Mouse (Mus musculus): ENCODE data around the gene Mtmr2. TPM values are rescaled to one million over a fixed set of nuclear protein-coding genes. Genes with fewer than 3 reads are reported as not detected.
"Not testable (repeated sequence)": the region's sequence is repeated elsewhere in the genome, so short reads cannot be mapped to it uniquely, and the experiment has no call there.

The Mtmr2 gene
- total RNA-seq (2021) = 10 to 100 TPM; 23.3 to 25.3 TPM

DNA sequence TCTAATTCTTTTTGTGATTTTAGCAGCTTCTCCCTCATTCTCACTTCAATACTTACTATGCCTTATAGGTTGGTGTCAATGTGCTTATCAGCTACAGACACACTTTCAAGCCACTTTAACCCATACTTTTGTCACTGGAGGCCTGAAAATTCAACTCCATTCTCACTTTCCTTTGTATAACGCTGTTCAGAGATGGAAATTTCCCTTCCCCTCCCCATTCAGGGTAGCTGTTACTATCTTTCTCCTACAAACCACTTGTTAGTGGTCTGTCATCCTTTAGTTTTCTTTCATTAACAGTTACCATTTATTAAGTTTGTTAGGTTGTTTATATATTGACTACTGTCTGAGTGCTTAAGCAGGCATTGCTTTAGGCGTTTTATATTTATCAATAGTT is at the start of gene Mtmr2:
Gene Mtmr2, plus strand, starts transcription at position 7 of the 394 bp plus-strand sequence.
- DNase-seq (ENCODE audit: low spot score) = no peak
- intact Hi-C loops (cut with DNase I) = loop anchor here (1.0 kb wide), 1 partner anchor 32 kb away; no protein-coding TSS in a partner anchor

DNA sequence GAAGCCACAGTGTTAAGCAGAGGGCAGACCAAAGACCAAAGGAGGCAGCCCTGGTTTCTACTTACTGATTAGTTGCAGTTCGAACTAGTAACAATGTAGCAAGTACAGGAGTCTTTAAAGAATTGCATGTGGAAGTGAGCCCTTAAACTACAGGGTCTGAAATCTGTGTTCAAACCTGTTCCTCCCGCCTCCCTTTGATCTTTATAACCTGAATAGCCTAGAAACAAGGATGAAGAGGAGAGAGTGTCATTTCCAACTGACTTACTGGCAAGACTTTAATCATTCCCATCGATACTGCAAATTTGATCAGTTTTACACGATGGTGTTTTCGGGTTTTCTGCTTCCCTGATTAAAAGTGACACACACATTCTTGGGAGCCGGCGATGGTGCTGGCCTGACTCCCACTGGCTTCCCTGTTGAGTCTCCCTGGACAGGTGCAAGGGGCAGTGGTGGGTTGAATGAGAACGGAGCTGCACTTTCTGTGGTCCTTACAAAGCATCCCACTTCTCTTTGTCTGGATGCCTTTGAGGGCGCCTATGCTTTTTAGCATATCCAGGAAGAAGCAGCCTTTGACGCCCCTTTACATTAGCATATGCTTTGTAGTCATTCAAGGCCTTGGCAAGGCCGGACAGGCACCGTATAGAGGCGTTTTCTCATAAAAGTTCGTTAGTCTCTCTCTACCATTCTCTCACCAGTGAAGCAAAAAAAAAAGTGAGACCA is 49.0 kb upstream of the Mtmr2 start:
- no peak for DNase-seq (ENCODE audit: low spot score)
- intact Hi-C loops (cut with DNase I) = no loop called here

DNA sequence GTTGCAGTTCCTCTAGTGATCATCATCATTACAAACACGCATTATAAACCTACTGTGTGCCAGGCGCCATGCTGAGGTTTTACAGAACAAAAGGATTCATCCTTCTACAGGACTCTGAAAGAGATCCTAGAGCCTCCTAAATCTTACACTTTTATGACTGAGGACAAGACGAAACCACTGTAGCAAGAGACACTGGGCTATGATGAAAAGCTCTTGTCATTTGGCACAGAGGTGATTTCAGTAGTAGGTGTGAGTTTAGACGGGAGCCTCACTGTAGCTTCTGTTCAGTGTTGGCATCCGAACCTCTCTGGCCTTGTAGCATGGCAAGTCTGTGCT is 48.5 kb upstream of the Mtmr2 start:
- DNase-seq (ENCODE audit: low spot score) = no peak
- intact Hi-C loops (cut with DNase I) = no loop called here

DNA sequence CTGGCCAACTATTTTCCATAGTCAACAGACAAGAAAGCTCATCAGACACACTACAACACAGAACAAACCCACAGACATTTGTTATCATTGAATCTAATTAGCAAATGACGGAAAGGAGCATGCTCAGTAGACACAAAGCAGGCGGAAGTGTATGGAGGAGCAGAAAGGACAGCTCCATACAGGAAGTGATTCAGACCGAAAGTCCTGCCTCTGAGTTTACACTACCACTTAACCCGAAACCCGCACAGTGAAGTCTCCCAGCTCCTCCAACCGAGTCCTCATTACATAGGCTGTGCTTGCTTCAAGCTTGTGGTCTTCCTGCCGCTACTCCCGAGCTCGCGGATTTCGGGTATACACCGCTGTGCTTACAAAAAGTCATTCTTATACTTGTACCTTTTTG is 46.4 kb upstream of the Mtmr2 start:
- intact Hi-C loops (cut with DNase I) = no loop called here
- DNase-seq (ENCODE audit: low spot score) = no peak

DNA sequence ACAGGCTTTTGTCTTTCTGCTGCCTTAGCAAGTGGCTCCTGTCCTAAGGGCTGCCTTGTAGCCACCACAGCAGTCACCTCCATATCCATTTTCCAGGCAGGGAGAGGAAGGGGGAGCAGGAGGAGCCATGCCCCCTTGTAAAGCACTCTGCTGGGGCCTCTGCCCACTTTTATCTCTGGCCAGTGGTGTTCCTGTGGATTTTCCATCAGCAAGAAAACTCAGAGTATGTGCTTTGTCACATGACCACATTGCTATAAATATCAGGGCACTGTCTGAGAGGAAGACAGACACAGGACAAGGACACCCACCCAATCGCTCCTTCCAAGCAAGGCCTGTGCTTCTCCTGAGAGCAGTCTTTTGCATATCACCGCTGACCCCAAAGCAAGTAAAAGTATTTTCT is 45.1 kb upstream of the Mtmr2 start:
- no peak for DNase-seq (ENCODE audit: low spot score)
- intact Hi-C loops (cut with DNase I) = no loop called here

DNA sequence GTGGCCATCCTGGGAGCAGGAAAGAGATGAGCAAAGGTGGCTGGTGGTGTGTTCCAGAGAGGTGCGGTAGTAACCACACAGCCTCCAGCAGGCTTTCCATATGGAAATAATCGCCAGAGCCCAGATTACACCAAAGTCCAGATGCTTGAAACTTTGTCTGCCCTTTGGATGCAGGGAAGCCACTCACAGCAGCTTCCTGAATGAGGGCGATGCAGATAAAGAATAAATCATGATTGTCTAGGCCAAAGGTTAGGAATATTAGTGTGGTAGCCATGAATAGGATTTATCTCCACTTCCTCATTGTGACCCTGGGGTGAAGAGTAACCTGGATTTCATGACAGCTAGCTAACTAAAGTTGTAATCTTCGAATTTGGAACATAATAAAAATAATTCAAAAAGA is 43.3 kb upstream of the Mtmr2 start:
- intact Hi-C loops (cut with DNase I) = no loop called here
- DNase-seq (ENCODE audit: low spot score) = no peak

DNA sequence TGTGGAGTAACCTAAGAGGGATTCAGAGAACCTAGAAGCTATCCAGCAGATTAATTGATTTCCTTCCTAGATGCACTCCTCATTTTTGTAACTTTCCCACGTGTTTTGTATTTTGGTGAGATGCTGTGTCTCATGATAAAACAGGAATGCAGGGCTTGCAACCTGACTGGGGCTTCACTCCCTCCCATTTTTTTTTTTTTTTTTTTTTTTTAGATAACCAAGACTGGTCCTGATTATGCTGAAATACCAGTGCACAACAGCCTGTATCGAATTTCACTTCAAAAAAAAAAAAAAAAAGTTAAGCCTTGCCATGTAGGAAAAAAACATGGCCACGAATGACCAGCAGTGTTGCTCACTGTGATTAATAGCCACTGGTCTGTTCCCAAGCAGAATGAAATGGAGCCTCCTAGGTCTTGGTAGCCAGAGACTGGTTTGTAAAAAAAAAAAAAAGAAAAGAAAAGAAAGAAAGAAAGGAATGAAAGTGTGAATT is 41.1 kb upstream of the Mtmr2 start:
- DNase-seq (ENCODE audit: low spot score) = no peak
- intact Hi-C loops (cut with DNase I) = no loop called here

DNA sequence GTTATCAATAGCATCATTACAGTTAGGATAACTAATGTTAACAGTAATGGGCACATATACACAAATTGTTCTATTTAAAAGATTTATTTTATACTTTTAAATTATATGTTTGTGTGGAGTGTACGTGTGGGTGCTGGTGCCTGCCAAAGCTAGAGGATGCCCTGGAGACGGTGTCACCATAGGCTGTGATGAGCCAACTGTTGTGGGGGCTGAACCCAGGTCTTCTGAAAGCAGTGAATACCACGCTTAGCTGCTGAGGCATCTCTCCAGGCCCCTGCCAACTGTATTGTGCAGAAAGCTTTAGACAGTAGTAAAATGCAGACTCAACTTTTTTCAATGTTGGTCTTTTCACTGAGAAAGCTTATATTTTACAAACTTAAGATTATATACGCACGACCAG is 38.8 kb upstream of the Mtmr2 start:
- intact Hi-C loops (cut with DNase I) = no loop called here
- no peak for DNase-seq (ENCODE audit: low spot score)

DNA sequence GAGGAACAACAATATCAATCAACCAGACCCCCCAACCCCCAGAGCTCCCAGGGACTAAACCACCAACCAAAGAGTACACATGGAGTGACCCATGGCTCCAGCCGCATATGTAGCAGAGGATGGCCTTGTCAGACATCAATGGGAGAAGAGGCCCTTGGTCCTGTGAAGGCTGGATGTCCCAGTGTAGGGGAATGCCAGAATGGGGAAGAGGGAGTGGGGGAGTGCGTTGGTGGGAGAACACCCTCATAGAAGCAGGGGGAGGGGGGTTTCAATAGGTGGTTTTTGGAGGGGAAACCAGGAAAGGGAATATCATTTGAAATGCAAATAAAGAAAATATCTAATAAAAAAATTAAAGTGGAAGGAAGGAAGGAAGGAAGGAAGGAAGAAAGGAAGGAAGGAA is 32.3 kb upstream of the Mtmr2 start:
- intact Hi-C loops (cut with DNase I) = loop anchor here (1.0 to 5.0 kb wide), 4 partner anchors 32 to 485 kb away; partner anchors contain the start of genes Maml2 and Mtmr2
- DNase-seq (ENCODE audit: low spot score) = not testable (repeated sequence)

DNA sequence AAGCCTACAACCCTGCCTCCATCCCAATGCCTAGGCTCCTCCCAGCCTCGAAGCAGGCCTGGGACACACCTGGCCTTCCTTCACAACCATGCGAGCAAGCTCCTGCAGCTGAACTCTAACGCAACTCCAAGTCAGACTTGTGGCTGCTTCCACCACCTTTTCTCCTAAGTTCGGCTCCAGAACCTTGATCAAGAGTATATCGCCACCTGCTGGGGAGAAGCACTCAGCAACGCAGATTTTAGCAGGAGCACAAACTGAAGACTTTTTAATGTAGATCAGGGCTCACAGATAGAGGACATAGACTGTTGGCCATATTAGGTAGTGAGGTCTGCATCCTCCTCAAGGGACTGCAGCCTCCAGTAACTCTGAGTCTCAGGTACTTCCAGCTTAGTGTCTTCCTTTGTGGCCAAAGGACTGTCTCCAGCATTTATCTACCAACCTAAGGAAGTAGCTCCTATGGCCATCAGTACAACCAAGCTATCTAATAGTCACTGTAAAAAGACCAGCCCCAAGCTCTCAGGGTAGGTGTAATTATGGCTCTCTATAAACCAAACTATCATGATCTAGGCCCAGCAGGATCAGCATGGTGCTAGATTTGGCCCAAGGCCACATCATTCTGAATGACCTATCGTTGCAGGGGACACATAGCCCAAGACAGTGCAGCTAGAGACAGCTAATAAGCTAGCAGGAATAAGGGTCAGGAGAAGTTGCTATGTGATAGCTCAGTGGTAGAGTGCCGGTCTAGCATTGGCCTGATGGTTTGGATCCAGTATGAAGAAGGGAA is 31.7 kb upstream of the Mtmr2 start:
- intact Hi-C loops (cut with DNase I) = loop anchor here (1.0 to 5.0 kb wide), 4 partner anchors 32 to 485 kb away; partner anchors contain the start of genes Maml2 and Mtmr2
- peak; percentile 35 for DNase-seq (ENCODE audit: low spot score)

DNA sequence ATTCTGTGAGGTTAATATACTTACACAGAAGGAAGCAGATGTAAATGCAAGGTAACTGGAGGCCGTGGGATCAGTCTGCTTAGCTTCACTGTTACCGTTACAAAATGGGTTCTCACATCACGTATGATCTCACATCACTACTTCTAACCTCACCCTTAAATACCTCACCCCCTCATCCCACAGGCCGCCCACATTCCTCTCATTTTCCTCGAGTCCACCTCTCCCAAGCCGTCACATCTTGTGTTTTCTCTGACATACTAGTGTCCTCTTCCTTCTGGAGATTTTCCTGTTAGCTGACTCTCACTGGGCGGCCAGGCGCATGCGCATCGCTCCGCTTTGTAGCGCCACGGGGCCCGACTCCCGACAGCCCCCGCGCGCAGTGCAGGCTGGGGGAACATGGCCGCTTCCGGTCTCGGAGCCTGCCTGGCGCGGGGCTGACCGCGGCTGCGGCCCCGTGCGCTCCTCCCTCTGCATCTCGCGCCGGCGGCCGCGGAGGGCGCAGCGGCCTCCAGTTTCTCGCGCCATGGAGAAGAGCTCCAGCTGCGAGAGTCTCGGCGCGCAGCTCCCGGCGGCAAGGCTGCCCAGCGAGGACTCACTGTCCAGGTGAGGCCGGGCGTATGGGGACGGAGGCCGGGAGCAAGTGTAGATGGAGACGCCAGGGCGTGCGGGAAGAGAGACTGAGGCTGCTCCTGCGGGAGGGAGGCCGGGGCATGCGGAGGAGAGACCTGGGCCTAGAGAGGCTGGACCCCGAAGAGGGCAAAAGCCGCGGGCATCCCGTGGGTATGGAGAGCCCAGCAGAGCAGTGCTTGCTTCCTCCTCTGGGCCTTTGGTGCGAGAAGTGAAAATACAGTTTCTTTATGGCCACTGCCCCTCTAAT is 826 bp downstream of the Mtmr2 start:
- intact Hi-C loops (cut with DNase I) = loop anchor here (1.0 kb wide), 1 partner anchor 33 kb away; no protein-coding TSS in a partner anchor
- peak; percentile 91 for DNase-seq (ENCODE audit: low spot score)

DNA sequence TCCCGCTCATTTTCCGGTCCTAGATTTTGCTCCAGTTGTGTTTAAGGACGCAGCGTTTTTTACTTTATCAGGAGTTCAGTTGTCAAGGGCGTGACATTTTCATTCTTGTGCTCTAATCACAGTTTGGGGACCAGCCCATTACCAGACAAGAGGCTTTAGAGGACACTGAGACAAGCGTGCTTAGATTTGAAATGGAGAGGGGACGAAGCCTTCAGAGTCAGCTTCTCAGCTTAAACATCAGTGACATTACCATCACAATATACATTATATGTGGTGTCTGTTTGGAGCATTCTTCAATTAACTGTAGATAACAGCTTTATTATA is 1.4 kb downstream of the Mtmr2 start:
- no peak for DNase-seq (ENCODE audit: low spot score)

DNA sequence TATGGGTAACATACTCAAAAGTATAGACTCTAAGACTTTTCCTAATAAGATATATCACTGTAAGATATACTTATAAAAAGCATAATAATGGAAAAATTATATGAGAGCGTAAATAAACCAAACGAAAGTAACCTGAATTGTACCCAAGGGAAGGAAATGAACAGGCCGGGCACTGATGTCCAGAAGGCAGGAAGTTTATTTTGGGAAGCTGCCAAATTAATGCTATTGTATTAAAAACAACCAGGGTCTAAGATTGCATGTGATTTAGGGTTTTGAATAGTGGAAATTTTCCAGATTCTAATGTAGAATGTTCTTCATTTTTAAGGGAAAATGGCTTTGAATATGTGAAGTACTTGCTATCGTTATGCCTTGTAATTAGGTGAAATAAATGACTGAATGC is 4.3 kb downstream of the Mtmr2 start:
- intact Hi-C loops (cut with DNase I) = no loop called here

More for the DNA sequence above, 1.4 kb downstream of the Mtmr2 start:
- intact Hi-C loops (cut with DNase I) = no loop called here

DNA sequence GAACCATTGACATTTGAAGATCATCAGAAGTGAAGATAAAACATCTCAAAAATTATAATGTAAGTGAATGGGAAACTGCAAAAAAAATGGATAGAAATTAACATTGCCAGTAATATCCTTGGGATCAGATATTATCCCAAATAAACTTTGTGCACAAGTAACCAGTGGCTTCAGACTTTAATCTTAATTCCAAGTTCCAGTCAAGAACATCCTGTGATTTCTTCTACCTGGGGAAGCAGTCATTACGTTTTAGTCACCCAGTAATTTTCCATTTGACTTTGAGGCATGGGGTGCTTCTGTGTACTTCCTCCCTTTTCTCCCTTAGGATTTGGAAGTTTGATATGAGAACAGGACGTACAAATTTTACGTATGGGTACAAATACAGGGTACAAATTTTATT is 12.2 kb downstream of the Mtmr2 start:
- no peak for DNase-seq (ENCODE audit: low spot score)
- intact Hi-C loops (cut with DNase I) = no loop called here

More for the DNA sequence above, 4.3 kb downstream of the Mtmr2 start:
- DNase-seq (ENCODE audit: low spot score) = no peak

DNA sequence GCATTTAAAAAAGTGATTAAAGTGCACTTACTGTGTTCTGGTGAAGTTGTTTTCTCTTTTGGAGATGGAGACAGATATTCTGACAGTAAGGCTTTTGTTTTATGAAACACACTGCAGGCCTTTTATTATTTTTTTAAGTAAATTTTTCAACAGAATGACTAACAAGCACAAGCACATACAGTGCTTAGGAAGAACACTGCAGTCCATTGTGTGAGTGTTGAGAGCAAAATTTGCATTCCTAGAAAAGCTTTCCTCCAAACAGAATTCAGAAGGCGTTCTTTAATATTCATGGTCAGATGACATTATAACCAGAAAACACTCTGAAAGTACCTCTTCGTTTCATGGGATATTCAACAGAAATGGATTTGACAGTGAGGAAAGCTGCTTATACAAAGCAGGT is 17.4 kb downstream of the Mtmr2 start:
- no peak for DNase-seq (ENCODE audit: low spot score)
- intact Hi-C loops (cut with DNase I) = no loop called here

DNA sequence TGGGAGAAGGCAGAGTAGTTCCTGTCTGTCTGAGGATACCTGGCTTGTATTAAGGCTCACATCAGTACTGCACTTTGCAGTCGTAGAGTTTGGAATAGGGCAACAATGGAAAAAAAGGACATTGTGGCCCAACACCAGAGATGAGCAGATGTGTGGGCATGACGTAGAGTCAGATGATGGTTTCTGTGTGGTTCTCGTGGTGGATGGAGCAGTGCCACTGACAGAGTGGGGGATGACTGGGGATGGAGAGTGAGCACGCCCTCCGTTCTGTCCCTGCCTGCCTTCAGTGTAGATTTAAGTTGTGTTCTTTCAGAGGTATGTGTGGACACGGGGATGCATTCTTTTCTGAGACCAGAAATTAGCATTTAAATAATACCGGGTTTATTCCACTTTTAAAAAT is 18.4 kb downstream of the Mtmr2 start:
- no peak for DNase-seq (ENCODE audit: low spot score)
- intact Hi-C loops (cut with DNase I) = no loop called here

DNA sequence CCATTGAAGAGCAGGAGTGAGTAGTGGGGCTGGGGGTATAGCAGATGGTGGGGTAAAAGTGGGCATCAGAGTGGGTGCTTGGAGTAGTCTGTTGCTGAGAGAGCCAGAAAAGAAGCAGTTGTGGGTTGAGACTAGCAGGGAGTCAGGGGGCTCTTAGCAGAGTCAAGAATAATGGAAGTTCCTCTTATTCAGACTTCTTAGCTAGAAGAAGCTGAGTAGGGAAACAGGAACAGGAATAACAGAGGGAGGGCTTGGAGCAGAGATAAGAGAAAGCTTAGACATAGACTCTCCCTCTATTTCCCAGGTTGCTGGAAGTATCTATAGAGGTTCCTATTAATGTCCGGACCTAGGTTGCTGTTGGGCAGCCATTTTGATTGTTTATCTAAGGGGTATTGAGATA is 26.5 kb downstream of the Mtmr2 start:
- no peak for DNase-seq (ENCODE audit: low spot score)
- intact Hi-C loops (cut with DNase I) = no loop called here

DNA sequence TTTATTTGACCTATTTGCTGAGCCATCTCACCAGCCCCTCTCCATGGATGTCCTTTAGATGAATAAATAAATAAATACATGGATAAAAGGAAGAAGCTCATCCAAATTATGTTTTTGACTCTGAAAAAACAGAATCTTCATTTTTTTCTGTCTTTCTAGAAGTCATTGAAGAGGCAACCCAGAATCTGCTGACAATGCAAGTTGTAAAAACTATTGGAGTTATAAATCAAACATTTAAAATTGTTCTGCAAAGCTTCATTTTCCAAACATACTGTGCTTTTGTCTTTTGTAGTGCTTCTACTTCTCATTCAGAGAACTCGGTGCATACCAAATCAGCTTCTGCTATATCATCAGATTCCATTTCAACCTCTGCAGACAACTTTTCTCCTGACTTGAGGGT is 33.8 kb downstream of the Mtmr2 start:
- intact Hi-C loops (cut with DNase I) = no loop called here
- no peak for DNase-seq (ENCODE audit: low spot score)

DNA sequence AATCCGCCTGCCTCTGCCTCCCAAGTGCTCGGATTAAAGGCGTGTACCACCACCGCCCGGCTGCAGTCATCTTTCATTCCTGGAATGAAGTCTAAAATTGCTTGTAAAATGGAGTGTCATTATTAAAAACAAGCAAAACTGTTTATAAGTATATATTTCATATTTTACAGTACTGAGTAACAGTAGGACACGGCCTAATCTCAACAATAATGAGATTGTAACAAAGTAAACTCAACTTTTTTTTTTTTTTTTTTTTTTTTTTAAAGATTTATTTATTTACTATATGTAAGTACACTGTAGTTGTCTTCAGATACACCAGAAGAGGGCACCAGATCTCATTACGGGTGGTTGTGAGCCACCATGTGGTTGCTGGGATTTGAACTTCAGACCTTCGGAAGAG is 42.7 kb downstream of the Mtmr2 start:
- DNase-seq (ENCODE audit: low spot score); intact Hi-C loops (cut with DNase I): not testable (repeated sequence)

DNA sequence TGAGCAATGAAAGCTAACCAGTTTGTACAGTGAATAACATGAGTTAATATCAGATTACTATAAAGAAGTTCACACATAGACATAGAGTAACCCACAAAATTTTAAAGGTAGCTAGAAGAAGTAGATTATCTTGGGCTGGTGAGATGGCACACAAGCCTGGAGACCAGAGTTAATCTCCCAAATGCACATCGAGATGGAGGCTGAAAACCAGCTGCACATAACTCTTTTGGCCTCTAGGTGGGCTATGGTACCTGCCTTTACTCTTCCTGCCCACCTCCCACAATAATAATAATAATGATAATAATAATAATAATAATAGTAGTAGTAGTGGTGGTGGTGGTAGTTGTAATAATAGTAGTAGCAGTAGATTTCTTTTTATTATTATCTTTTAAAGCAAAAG is 46.1 kb downstream of the Mtmr2 start:
- intact Hi-C loops (cut with DNase I) = no loop called here
- DNase-seq (ENCODE audit: low spot score) = no peak

All from heart, postnatal 25 days (tissue).